Mouse (Mus musculus): ENCODE results near the gene Ccl11.

DNA sequence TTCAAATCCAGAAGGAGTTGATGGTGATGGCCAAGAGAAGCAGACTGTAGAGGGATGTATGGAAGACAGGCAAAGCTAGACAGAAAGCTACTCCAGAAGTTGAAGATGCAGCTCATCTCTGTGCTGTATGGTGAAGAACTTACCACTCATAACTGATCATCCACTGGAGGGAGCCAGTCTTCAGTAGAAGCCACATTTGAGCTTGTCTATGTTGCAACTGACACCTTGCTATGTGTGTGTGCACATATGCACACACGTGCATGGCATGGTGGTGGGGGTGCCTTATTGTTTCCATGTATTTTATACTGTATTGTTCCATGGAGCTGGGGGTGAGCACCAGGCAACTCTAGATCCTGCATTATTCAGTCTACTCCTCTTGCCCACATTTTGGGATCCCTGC is 14.8 kb downstream of the Ccl11 start:
- TF ChIP-seq CTCF (IDR thresholded peaks at IDR 0.05) (peak; percentile 14; the same call in 1 of the 2 replicates), POLR2A (IDR thresholded peaks at IDR 0.05; ENCODE audit: insufficient read depth, low read depth, low read length) (no peak)
